Mouse (Mus musculus): Measurements from ENCODE around the gene Cd244a. TPM values are rescaled to one million over a fixed set of nuclear protein-coding genes. Genes with fewer than 3 reads are reported as not detected.

Cd244a gene
- total RNA-seq, 4 experiments from 2014 or later, result 0.09 to 1.3 (median 0.17) TPM

- no peak for DNase-seq (ENCODE audit: low spot score)
Observed at GRCm38 (mm10) chr1:171648840-171649239, 89.8 kb downstream of the Cd244a start.

GRCm38 (mm10) chr1:171652734-171653133 lies 93.7 kb downstream of the Cd244a start, which contains the start of gene Slamf7:
Slamf7 (minus strand) TSS chr1:171653035.
- no peak for DNase-seq (ENCODE audit: low spot score)

DNA sequence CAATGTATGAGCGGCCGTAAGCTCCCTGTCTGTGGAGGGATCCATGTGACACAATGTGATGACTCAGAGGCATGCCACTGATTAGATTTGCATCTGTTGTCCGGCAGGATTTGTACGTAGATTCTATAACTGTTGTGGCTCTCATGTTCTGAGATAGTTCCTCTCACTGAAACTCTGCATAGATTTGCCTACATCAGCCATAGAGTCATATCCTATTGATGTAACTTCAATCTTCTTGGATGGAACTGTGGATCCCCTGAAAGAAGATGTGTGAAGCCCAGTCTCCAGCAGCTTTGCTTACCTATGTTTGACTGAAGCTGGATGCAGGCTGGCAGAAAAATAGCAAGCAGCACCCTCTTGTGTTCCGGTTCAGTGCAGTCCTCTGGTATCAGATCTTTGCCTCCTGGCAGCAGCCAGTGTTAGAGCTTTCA lies 99.6 kb downstream of the Cd244a start:
- no peak for DNase-seq (ENCODE audit: low spot score)

Small RNAs within 50 kb of the gene (microRNA-seq; reads per million reads assigned to microRNA genes)
- gene Mir7683, result not detected

Other genes starting within 250 kb of the Cd244a start
- 10 to 100 TPM; 21.2 to 26.1 (median 21.9) TPM for gene Dedd, start 230.0 kb upstream of the Cd244a start, total RNA-seq (2022)
- 10 to 100 TPM; 26.9 to 36.8 (median 29.4) TPM for gene Nit1, start 213.5 kb upstream of the Cd244a start, total RNA-seq (2022)
- gene Pfdn2, start 213.5 kb upstream of the Cd244a start, total RNA-seq (2022), result 100 to 1,000 TPM in 1 of 4 experiments, 10 to 100 TPM in 3; 55.3 to 103 (median 78.2) TPM
- gene Klhdc9, start 198.4 kb upstream of the Cd244a start, total RNA-seq (2022), result under 1 TPM in 1 of 4 experiments, not detected in 3; 0.16 TPM
- gene Nectin4, start 189.1 kb upstream of the Cd244a start, total RNA-seq (2022), result under 1 TPM in 3 of 4 experiments, not detected in 1; 0.11 to 0.38 (median 0.25) TPM
- gene Arhgap30, start 170.2 kb upstream of the Cd244a start, total RNA-seq (2022), result 1 to 10 TPM; 1.7 to 3.0 (median 2.0) TPM
- 10 to 100 TPM; 43.0 to 48.4 (median 45.2) TPM for gene Usf1, start 147.9 kb upstream of the Cd244a start, total RNA-seq (2022)
- gene Tstd1, start 140.3 kb upstream of the Cd244a start, total RNA-seq (2022), result 1 to 10 TPM in 3 of 4 experiments, under 1 TPM in 1; 0.75 to 2.0 (median 1.3) TPM
- gene F11r, start 121.7 kb upstream of the Cd244a start, total RNA-seq (2022), result 10 to 100 TPM; 34.5 to 36.2 (median 35.6) TPM
- 1 to 10 TPM; 1.8 to 2.8 (median 2.1) TPM for gene Alyref2, start 55.7 kb upstream of the Cd244a start, total RNA-seq (2022)
- not detected for gene Itln1, start 23.9 kb upstream of the Cd244a start, total RNA-seq (2022)
- under 1 TPM; 0.16 to 0.49 (median 0.31) TPM for gene Ly9, start 48.2 kb downstream of the Cd244a start, total RNA-seq (2022)
- gene Slamf7, start 93.8 kb downstream of the Cd244a start, total RNA-seq (2022), result under 1 TPM; 0.16 to 0.32 (median 0.28) TPM
- gene Cd48, start 122.8 kb downstream of the Cd244a start, total RNA-seq (2022), result 1 to 10 TPM; 1.1 to 2.7 (median 1.6) TPM
- 1 to 10 TPM in 1 of 4 experiments, under 1 TPM in 3; 0.41 to 1.4 (median 0.61) TPM for gene Slamf1, start 207.9 kb downstream of the Cd244a start, total RNA-seq (2022)

Data from heart, adult 8-10 months (tissue).